Mouse (Mus musculus) brain, embryonic 14.5 days (tissue): ENCODE results near the gene Nfkbie. TPM values are rescaled to one million over a fixed set of nuclear protein-coding genes. Genes with fewer than 3 reads are reported as not detected.

ENCODE experiments used
- DNase-seq: peaks from one replicate; pipeline ENCODE4 v3.0.0-alpha.2; 2011; ENCODE audit warnings: low read depth
- CTCF ChIP-seq: fragments of 200-500 bp; IDR thresholded peaks from 2 replicates; pipeline ENCODE4 v1.5.1; 2012; ENCODE audit warnings: inconsistent platforms, mild to moderate bottlenecking, moderate library complexity, borderline replicate concordance; ENCODE audit not compliant: insufficient read depth, insufficient read length; ENCODE audit errors: extremely low read depth
- POLR2A ChIP-seq: fragments of 200-500 bp; IDR thresholded peaks from 2 replicates; pipeline ENCODE4 v1.6.1; 2012; ENCODE audit warnings: mild to moderate bottlenecking, inconsistent platforms, borderline replicate concordance; ENCODE audit not compliant: poor library complexity, insufficient read depth, insufficient read length, severe bottlenecking; ENCODE audit errors: extremely low read depth
- polyA plus RNA-seq: library from polyadenylated mRNA; depleted of rRNA; stranded (reverse); fragments of >200 nt; gene quantifications from 2 replicates; pipeline ENCODE4 v1.2.3, GENCODE M21; 2012; rRNA removed

Gene Nfkbie
- polyA plus RNA-seq = 2.8 and 3.4 TPM in 2 replicates

DNA sequence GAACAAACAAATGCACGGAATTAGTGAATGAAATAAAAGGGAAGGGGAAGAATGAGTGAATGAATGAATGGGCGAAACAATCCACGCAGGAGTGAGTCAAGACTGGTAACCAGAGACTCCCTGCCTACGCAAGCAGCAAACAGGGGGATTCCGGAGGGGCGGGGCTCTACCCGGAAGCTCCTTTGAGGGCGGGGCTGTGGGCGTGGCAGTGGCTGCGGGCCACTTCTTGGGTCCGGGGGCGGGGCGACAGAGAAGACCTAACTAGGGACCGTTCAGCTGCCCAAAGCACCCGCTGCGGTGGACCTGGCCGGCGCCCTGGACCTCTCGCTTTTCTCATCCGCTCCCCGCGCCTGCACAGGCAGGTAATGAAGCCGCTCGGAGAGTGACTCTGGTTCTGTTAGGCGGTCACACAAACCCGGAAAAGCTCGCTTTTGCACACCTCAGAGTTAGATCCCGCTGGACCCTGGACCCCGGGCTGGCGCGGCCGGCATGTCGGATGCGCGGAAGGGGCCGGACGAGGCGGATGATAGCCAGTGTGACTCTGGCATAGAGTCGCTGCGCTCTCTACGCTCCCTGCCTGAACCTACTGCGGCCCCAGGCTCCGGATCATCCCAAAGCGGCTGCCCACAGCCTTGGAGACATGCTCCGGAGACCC lies at the start of gene Nfkbie:
Gene Nfkbie, plus strand, starts transcription at position 252 of the 655 bp plus-strand sequence.
- TF ChIP-seq POLR2A (peak; percentile 29; the same call in 1 of the 2 replicates), CTCF (no peak)
- DNase-seq = peak; percentile 96

DNA sequence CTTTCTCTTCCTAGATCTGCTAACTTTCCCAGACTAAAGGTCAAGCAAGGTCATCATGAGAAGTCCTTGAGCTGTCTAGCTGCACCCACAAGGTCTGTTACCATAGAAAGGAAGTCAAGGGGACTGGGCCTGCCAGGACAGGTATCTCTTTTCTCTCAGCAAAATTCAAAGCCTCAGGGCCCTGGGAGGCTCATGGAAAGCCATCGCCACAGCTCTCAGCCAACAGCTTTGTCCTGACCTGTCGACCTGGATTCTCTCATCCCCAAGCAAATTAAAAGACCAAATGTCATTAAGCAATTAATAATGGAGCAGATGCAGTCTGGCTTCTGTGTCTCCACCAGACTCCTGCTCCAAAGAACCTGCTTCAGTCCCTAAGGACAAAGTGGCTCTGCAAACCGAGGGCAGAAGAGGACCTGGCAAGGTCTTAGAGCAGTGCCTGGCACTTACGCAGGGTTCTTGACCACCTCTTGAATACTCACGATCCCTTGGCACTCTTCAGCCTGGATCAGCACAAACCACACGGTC lies 49.5 kb upstream of the Nfkbie start:
- no peak for TF ChIP-seq POLR2A
- TF ChIP-seq CTCF = no peak
- DNase-seq = no peak

DNA sequence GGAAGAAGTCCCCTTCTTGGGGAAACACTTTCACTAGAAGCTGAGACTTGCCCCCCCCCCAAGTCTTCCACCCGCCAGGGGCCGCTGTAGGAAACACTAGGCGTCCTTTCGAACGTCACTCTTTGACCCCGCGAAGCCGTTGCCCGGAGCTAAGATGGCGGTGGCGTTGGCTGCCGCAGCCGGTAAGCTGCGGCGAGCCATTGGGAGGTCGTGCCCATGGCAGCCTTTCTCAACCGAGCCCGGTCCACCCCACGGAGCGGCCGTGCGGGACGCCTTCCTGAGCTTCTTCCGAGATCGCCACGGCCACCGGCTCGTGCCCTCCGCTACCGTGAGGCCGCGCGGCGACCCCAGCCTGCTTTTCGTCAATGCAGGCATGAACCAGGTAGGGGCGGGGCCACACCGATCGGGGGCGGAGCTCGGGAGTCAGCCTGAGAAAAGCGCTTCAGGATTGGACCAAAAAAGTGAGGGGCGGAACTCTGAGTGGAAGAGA lies 48.8 kb upstream of the Nfkbie start, which contains the start of gene Aars2:
Gene Aars2, plus strand, starts transcription at position 142 of the 490 bp plus-strand sequence.
- TF ChIP-seq POLR2A (peak; percentile 71; the same call in 1 of the 2 replicates), CTCF (peak; percentile 83)
- peak; percentile 97 for DNase-seq

DNA sequence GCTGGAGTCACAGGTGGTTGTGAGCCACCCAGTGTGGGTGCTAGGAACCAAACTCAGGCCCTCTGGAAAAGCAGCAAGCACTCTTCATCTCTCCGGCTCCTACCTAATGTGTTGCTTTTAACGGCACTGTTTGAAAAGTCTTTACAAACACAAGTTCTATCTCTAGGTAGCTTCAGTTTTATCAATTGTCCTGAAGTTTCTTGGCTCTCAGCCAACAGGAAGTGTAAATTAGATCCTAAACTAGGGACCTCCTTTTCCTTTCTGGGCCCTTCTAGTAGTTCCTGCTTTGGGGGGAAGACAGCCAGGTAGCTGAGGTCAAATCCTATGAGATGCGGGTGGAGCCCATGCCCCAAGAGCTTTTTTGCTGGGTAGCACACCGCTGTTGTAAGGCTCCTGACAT lies 44.6 kb upstream of the Nfkbie start:
- no peak for DNase-seq

DNA sequence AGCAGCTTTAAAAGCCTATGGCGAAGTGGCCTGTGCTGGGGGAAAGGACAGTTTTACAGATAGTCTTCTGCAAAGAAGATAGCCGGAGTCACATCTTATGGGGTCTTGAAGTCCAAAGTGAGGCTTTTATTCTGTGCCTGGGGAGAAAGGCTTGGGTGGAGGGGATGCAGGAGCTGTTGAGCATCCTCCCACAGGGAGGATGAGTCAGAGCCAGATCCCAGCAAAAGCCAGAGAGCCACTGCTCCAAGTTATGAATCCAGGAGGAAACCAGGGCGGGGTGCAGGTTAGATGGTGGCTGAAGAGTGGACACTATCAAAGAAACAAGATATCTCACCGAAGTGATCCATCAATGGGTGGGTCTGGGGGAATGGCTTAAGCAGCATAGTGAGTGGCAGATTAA lies 43.7 kb upstream of the Nfkbie start:
- DNase-seq = no peak
- no peak for TF ChIP-seq CTCF

More for the DNA sequence above, 44.6 kb upstream of the Nfkbie start:
- TF ChIP-seq POLR2A (no peak), CTCF (no peak)

DNA sequence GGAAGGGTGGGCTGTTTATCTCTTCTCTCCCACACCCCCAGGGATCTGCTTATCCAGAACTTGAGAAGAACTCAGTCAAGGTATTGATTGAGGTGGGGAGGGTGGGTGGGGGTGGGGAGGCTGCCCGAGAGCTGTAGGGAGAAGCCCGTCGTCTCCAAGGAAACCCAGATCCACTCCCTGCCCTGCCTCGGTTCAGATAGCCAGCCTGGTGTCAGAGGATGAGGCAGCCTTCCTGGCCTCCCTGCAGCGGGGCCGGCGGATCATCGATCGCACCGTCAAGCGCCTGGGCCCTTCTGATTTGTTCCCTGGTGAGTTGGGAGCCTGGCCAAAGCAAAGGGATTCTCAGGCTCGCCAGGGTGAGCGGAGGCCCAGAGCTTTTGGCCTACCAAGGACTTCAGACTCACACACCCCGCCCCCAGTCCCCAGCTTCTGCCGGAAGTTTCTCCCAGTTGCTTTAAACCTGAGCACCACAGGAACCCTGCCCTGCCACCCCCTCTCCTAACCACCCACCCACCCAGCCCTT lies 40.2 kb upstream of the Nfkbie start:
- DNase-seq = no peak
- TF ChIP-seq CTCF (no peak), POLR2A (no peak)

DNA sequence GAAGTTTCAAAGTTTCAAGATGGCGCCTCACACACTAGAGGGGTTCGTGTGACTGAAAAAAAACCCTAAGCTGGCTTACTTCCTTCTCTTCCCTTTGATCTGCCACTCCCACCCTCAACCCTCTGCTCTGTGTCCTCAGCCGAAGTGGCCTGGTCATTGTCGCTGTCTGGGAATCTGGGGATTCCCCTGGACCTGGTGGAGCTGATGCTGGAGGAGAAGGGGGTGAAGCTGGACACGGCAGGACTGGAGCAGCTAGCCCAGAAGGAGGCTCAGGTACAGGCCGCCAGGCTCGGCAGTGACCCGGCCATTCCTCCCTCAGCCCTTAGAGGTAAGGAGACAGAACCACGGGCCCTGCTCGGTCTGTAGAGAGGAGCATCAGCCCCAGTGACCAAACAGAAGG lies 39.7 kb upstream of the Nfkbie start:
- TF ChIP-seq CTCF (no peak), POLR2A (no peak)
- DNase-seq = no peak

DNA sequence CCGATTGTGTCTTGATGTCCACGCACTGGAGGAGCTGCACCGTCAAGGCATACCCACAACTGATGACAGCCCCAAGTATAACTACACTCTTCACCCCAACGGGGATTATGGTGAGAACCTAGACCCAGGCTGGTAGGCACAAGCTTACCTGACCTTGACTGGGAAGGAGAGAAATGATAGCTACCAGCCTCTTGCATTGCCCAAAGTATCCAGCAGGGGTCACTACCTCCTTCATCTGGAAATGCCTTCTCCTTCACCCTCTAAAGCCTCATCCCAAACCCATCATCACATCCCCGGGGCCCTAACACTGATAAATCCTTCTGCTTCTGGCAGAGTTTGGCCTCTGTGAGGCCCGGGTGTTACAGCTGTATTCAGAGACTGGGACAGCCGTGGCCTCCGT lies 39.0 kb upstream of the Nfkbie start:
- peak; percentile 84 for DNase-seq
- peak; percentile 86 for TF ChIP-seq CTCF
- no peak for TF ChIP-seq POLR2A

DNA sequence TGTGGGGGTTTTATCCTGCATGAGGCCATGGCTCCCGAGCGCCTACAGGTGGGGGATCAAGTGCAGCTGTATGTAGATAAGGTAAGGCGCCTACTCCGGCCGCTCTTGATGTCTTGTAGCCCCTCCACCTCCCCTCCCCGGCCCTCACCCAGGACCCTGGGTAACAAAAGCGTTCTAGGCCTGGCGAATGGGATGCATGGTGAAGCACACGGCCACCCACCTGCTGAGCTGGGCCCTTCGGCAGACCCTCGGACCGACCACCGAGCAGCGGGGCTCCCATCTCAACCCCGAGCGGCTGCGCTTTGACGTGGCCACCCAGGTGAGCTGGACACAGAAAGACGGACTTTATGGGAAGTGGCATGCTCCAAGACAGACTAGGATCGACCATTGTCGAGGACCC lies 38.4 kb upstream of the Nfkbie start:
- DNase-seq = no peak
- no peak for TF ChIP-seq CTCF
- no peak for TF ChIP-seq POLR2A

DNA sequence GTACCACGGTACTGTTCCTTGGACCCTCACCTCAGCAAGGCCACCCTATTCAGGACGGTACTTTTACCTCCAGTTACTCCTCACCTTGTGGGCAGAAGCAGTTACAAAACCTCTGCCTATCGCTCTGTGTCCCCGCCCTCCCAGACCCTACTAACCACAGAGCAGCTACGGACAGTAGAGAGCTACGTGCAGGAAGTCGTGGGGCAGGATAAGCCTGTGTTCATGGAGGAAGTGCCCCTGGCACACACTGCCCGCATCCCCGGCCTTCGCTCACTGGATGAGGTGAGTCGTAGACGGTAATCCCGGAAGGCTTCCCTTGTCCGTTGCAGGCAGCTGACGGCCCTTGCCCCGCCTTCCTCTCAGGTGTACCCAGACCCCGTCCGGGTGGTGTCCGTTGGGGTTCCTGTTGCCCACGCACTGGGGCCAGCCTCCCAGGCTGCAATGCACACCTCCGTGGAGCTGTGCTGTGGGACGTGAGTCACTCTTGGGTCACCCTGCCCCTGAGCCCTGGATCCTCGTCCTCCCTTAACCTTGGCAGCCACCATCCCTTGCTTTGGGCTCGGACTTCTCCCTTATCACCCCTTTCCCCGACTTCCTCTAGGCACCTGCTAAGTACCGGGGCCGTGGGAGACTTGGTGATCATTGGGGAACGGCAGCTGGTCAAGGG lies 37.8 kb upstream of the Nfkbie start:
- DNase-seq = no peak
- TF ChIP-seq CTCF (no peak), POLR2A (no peak)

DNA sequence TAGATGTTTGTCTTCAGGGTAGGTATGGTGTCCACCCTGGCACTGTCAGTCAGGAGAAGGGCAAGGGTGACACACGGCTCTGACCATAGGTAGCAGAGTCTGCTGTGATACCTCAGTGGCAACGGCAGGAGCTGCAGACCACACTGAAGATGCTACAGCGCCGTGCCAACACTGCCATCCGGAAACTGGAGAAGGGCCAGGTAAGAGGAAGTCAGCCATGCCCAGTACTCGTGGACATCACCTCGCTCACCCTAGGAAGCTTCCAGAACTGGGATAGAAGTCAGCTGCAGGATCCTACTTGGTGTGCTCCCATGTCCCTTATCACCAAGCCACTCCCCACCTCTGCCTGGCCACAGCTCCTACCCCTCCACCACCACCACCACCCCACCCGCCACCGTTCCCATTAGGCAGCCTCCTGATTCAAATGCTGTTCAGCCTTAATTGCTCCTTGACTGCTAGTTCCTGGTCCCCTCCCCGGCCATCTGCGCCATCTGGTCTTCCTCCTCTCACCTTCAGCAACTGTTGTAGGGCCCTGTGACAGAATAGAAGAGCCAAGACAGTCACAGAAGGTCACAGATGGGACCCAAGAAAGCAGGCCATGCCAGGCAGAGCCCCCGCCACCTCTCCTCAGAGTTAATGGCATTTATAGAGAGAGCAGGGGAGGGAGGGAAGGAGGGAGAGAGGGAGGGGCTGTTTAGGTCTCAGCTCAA lies 36.6 kb upstream of the Nfkbie start:
- peak; percentile 74 for DNase-seq
- TF ChIP-seq POLR2A (no peak), CTCF (no peak)

DNA sequence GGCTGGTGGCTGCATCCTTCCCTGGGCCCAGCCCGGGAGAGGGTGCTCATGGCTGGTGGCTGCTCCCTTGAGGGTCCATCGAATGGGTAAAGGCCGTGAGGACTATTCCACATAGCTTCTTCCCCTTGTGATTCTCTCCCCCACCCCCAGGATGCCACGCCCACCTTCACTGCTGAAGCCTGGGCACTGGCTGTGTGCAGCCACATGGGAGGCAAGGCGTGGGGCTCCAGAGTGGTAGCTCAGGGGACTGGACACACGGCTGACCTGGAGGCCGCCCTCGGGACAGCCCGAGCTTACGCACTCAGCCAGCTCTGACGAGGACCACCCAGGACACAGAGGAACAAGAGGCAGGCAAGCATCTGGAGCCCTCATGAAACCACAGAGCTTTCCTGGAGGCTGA lies 35.4 kb upstream of the Nfkbie start:
- TF ChIP-seq POLR2A = no peak
- TF ChIP-seq CTCF = no peak
- DNase-seq = no peak

DNA sequence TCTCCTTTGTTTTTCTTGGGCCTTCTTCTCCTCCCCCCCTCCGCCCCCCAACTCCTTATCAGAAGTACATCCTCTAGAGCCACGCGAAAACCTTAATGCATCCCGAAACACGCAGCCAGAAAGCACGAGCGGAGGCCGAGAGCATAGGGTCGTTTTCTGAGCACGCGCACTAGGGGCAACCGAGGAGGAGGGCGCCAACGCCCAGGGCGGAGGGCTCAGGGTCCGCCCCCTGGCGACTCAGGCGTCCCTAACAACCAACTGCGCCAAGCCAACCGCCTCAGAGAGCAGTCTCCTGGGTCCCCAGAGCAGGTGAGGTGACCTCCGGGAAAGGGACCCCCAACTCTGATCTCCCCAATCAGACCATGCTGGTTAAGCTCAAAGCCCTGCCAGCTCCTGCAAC lies 32.2 kb upstream of the Nfkbie start, which contains the start of gene Tcte1:
Gene Tcte1, plus strand, starts transcription at position 172 of the 400 bp plus-strand sequence.
- TF ChIP-seq CTCF (no peak), POLR2A (no peak)
- DNase-seq = peak; percentile 82
